Mouse (Mus musculus) MEL (cell line): ENCODE results near the gene Gpd2. TPM values are rescaled to one million over a fixed set of nuclear protein-coding genes. Genes with fewer than 3 reads are reported as not detected.

Experiments used
- DNase-seq: peaks from one replicate; pipeline ENCODE4 v3.0.0; 2011; ENCODE audit warnings: low read depth, low spot score
- H3K27ac ChIP-seq: 2 replicates; pipeline ENCODE4 v1.5.1; 2012; ENCODE audit warnings: low read depth, mild to moderate bottlenecking, control low read depth, low read length, moderate library complexity; ENCODE audit not compliant: control insufficient read depth
- H3K27me3 ChIP-seq, 2 experiments: fragments of 150-350 bp in 1 of 2; sonication (generic) in 1 of 2; 2 replicates each; pipeline ENCODE4 v1.6.1; 2012; ENCODE audit warnings: low read length in 2 of 2, mild to moderate bottlenecking in 2 of 2, improper control_type of control experiment in 1 of 2, moderate library complexity in 1 of 2; ENCODE audit not compliant: insufficient read depth in 2 of 2, control insufficient read depth in 1 of 2
- H3K36me3 ChIP-seq, 2 experiments: 2 replicates each; pipeline ENCODE4 v1.6.1; 2012 to 2014; ENCODE audit warnings: low read length in 2 of 2, improper control_type of control experiment in 1 of 2, inconsistent platforms in 1 of 2, mild to moderate bottlenecking in 1 of 2; ENCODE audit not compliant: insufficient read depth in 2 of 2, control insufficient read depth in 1 of 2
- H3K4me1 ChIP-seq, 2 experiments: fragments of 150-350 bp in 1 of 2; sonication (generic) in 1 of 2; 2 replicates each; pipeline ENCODE4 v1.6.1; 2012; ENCODE audit warnings: low read length in 2 of 2, improper control_type of control experiment in 1 of 2, mild to moderate bottlenecking in 1 of 2; ENCODE audit not compliant: insufficient read depth in 2 of 2, control insufficient read depth in 1 of 2
- H3K4me3 ChIP-seq, 2 experiments: fragments of 150-350 bp in 1 of 2; sonication (generic) in 1 of 2; 2 replicates each; pipeline ENCODE4 v1.5.1; 2012; ENCODE audit warnings: low read depth in 2 of 2, low read length in 2 of 2, mild to moderate bottlenecking in 2 of 2, moderate library complexity in 2 of 2, control low read depth in 1 of 2, improper control_type of control experiment in 1 of 2; ENCODE audit not compliant: control insufficient read depth in 1 of 2, insufficient read depth in 1 of 2
- H3K79me2 ChIP-seq: 2 replicates; pipeline ENCODE4 v1.6.1; 2012; ENCODE audit warnings: mild to moderate bottlenecking, low read length, moderate library complexity; ENCODE audit not compliant: control insufficient read depth, poor library complexity, insufficient read depth
- H3K9ac ChIP-seq: 2 replicates; pipeline ENCODE4 v1.6.1; 2012; ENCODE audit warnings: low read depth, mild to moderate bottlenecking, control low read depth, low read length, moderate library complexity; ENCODE audit not compliant: control insufficient read depth, poor library complexity, severe bottlenecking
- H3K9me3 ChIP-seq: fragments of 150-350 bp; sonication (generic); replicated peaks from 2 replicates; pipeline ENCODE4 v1.6.1; 2012; ENCODE audit warnings: mild to moderate bottlenecking, low read length, improper control_type of control experiment, moderate library complexity; ENCODE audit not compliant: insufficient read depth
- CHD1 ChIP-seq: IDR thresholded peaks from 2 replicates; pipeline ENCODE4 v1.6.1; 2012; ENCODE audit warnings: low read depth, mild to moderate bottlenecking, inconsistent platforms, low read length, improper control_type of control experiment
- CHD2 ChIP-seq: IDR thresholded peaks from 2 replicates; pipeline ENCODE4 v1.6.1; 2011; ENCODE audit warnings: low read length, improper control_type of control experiment
- CTCF ChIP-seq, 3 experiments: IDR thresholded peaks in 2 of 3; conservative IDR thresholded peaks in 1 of 3; 2 replicates each; pipeline ENCODE4 v1.5.1; 2011 to 2012; ENCODE audit warnings: low read length in 3 of 3, low read depth in 2 of 3, mild to moderate bottlenecking in 2 of 3, improper control_type of control experiment in 1 of 3, inconsistent platforms in 1 of 3, mixed read lengths in 1 of 3, moderate library complexity in 1 of 3; ENCODE audit not compliant: control insufficient read depth in 1 of 3, insufficient read depth in 1 of 3, poor library complexity in 1 of 3, severe bottlenecking in 1 of 3
- ETS1 ChIP-seq: IDR thresholded peaks from 2 replicates; pipeline ENCODE4 v1.6.1; 2012; ENCODE audit warnings: low read depth, mild to moderate bottlenecking, inconsistent platforms, low read length, improper control_type of control experiment, moderate library complexity
- GABPA ChIP-seq: IDR thresholded peaks from 2 replicates; pipeline ENCODE4 v1.6.1; 2012; ENCODE audit warnings: low read depth, mild to moderate bottlenecking, inconsistent platforms, low read length, improper control_type of control experiment, moderate library complexity
- GATA1 ChIP-seq: IDR thresholded peaks from 2 replicates; pipeline ENCODE4 v1.6.1; 2011; ENCODE audit warnings: low read depth, low read length, improper control_type of control experiment
- KAT2A ChIP-seq: conservative IDR thresholded peaks from 2 replicates; pipeline ENCODE4 v1.6.1; 2012; ENCODE audit warnings: low read depth, low read length, improper control_type of control experiment, inconsistent platforms
- MAFK ChIP-seq: IDR thresholded peaks from 2 replicates; pipeline ENCODE4 v1.6.1; 2011; ENCODE audit warnings: low read depth, mild to moderate bottlenecking, low read length, improper control_type of control experiment, borderline replicate concordance
- MAZ ChIP-seq: IDR thresholded peaks from 2 replicates; pipeline ENCODE4 v1.6.1; 2012; ENCODE audit warnings: low read depth, mild to moderate bottlenecking, inconsistent platforms, low read length, improper control_type of control experiment
- MXI1 ChIP-seq: IDR thresholded peaks from 2 replicates; pipeline ENCODE4 v1.6.1; 2011; ENCODE audit warnings: mild to moderate bottlenecking, low read depth, low read length, improper control_type of control experiment
- MYB ChIP-seq: IDR thresholded peaks from 2 replicates; pipeline ENCODE4 v1.6.1; 2011; ENCODE audit warnings: mild to moderate bottlenecking, low read depth, low read length, improper control_type of control experiment
- MYC ChIP-seq: IDR thresholded peaks from 2 replicates; pipeline ENCODE4 v1.6.1; 2011; ENCODE audit warnings: low read depth, mild to moderate bottlenecking, low read length, improper control_type of control experiment, moderate library complexity
- NELFE ChIP-seq: IDR thresholded peaks from 2 replicates; pipeline ENCODE4 v1.6.1; 2011; ENCODE audit warnings: low read depth, low read length, improper control_type of control experiment
- POLR2AphosphoS5 ChIP-seq: IDR thresholded peaks from 2 replicates; pipeline ENCODE4 v1.6.1; 2012; ENCODE audit warnings: low read depth, borderline replicate concordance, mild to moderate bottlenecking, inconsistent platforms, low read length, moderate library complexity, mixed read lengths
- RAD21 ChIP-seq: IDR thresholded peaks from 2 replicates; pipeline ENCODE4 v1.6.1; 2011; ENCODE audit warnings: mild to moderate bottlenecking, low read depth, low read length, improper control_type of control experiment
- RCOR1 ChIP-seq: IDR thresholded peaks from 2 replicates; pipeline ENCODE4 v1.6.1; 2012; ENCODE audit warnings: low read depth, mild to moderate bottlenecking, inconsistent platforms, low read length, improper control_type of control experiment
- SMC3 ChIP-seq: IDR thresholded peaks from 2 replicates; pipeline ENCODE4 v1.6.1; 2011; ENCODE audit warnings: low read depth, low read length, improper control_type of control experiment
- TCF12 ChIP-seq: IDR thresholded peaks from 2 replicates; pipeline ENCODE4 v1.6.1; 2014; ENCODE audit warnings: low read depth, mild to moderate bottlenecking, inconsistent platforms, low read length, improper control_type of control experiment, moderate library complexity
- UBTF ChIP-seq: IDR thresholded peaks from 2 replicates; pipeline ENCODE4 v1.6.1; 2012; ENCODE audit warnings: low read depth, mild to moderate bottlenecking, inconsistent platforms, low read length, improper control_type of control experiment, moderate library complexity, borderline replicate concordance; ENCODE audit not compliant: insufficient read depth
- USF1 ChIP-seq: IDR thresholded peaks from 2 replicates; pipeline ENCODE4 v1.6.1; 2014; ENCODE audit warnings: low read depth, mild to moderate bottlenecking, inconsistent platforms, low read length, improper control_type of control experiment, moderate library complexity
- USF2 ChIP-seq, 2 experiments: IDR thresholded peaks; 2 replicates each; pipeline ENCODE4 v1.6.1; 2011 to 2012; ENCODE audit warnings: improper control_type of control experiment in 2 of 2, low read length in 2 of 2, borderline replicate concordance in 1 of 2, inconsistent platforms in 1 of 2, low read depth in 1 of 2, mild to moderate bottlenecking in 1 of 2; ENCODE audit not compliant: insufficient read depth in 1 of 2
- ZC3H11A ChIP-seq: IDR thresholded peaks from 2 replicates; pipeline ENCODE4 v1.6.1; 2012; ENCODE audit warnings: low read depth, mild to moderate bottlenecking, inconsistent platforms, low read length, improper control_type of control experiment
- ZMIZ1 ChIP-seq: IDR thresholded peaks from 2 replicates; pipeline ENCODE4 v1.6.1; 2012; ENCODE audit warnings: low read depth, mild to moderate bottlenecking, inconsistent platforms, low read length, improper control_type of control experiment, moderate library complexity
- ZNF384 ChIP-seq: IDR thresholded peaks from 2 replicates; pipeline ENCODE4 v1.6.1; 2012; ENCODE audit warnings: low read depth, mild to moderate bottlenecking, inconsistent platforms, low read length, improper control_type of control experiment
- polyA plus RNA-seq, 2 experiments: library from polyadenylated mRNA; stranded (reverse) in 1 of 2; unstranded in 1 of 2; fragments of >175 nt in 1 of 2; fragments of >200 nt in 1 of 2; gene quantifications; 2 replicates each; pipeline versions ENCODE4 v1.2.1 to v1.2.4; 2012; ENCODE audit warnings: low replicate concordance in 2 of 2, low read depth in 1 of 2; ENCODE audit not compliant: insufficient read length in 2 of 2, insufficient read depth in 1 of 2, missing spikeins in 1 of 2
- total RNA-seq: library from RNA; depleted of rRNA; stranded (reverse); fragments of 300-350 nt; gene quantifications from 2 replicates; pipeline ENCODE4 v1.2.3, GENCODE M21; 2012

The Gpd2 gene
- total and polyA plus RNA-seq, 3 experiments = 16.9 to 72.8 (median 24.6) TPM

GRCm38 (mm10) chr2:57229647-57230240, 7.7 kb upstream of the Gpd2 start:
- Histone ChIP-seq H3K9me3 (no peaks in the 10 kb centered on the region), H3K4me1 (peaks cover 0 to 12% of the 10 kb centered on the region in 2 experiments; a peak in 2 of 4 replicates), H3K36me3 (peaks cover 0 to 8% of the 10 kb centered on the region in 2 experiments; a peak in 2 of 4 replicates), H3K79me2 (no peaks in the 10 kb centered on the region), H3K27ac (no peak overlapping the region), H3K4me3 (no peak overlapping the region), H3K9ac (no peak overlapping the region), H3K27me3 (no peaks in the 10 kb centered on the region)
- DNase-seq = no peak
- no peak for TF ChIP-seq MAFK
- no peak for TF ChIP-seq GATA1
- TF ChIP-seq UBTF = no peak
- no peak for TF ChIP-seq RAD21
- TF ChIP-seq CTCF (IDR thresholded peaks at IDR 0.05 in 2 of 3, conservative IDR thresholded peaks at IDR 0.05 in 1 of 3; ENCODE audit: control insufficient read depth in 1 of 3, insufficient read depth in 1 of 3, low read depth in 2 of 3, low read length in 3 of 3, poor library complexity in 1 of 3, severe bottlenecking in 1 of 3) = no peak
- no peak for TF ChIP-seq RCOR1
- TF ChIP-seq ZNF384 = no peak
- TF ChIP-seq MAZ = no peak
- TF ChIP-seq MYC = no peak
- no peak for TF ChIP-seq ZC3H11A

GRCm38 (mm10) chr2:57231432-57231831, 6.0 kb upstream of the Gpd2 start:
- Histone ChIP-seq H3K27me3 (no peaks in the 10 kb centered on the region), H3K4me1 (peaks cover 0 to 9% of the 10 kb centered on the region in 2 experiments; a peak in 3 of 4 replicates), H3K79me2 (no peaks in the 10 kb centered on the region), H3K9me3 (no peaks in the 10 kb centered on the region), H3K27ac (no peak overlapping the region), H3K36me3 (peaks cover 0 to 8% of the 10 kb centered on the region in 2 experiments; a peak in 2 of 4 replicates), H3K4me3 (no peak overlapping the region), H3K9ac (no peak overlapping the region)
- DNase-seq = no peak
- TF ChIP-seq ZC3H11A = no peak
- no peak for TF ChIP-seq MAZ
- no peak for TF ChIP-seq MYB
- no peak for TF ChIP-seq CTCF (IDR thresholded peaks at IDR 0.05 in 2 of 3, conservative IDR thresholded peaks at IDR 0.05 in 1 of 3; ENCODE audit: control insufficient read depth in 1 of 3, insufficient read depth in 1 of 3, low read depth in 2 of 3, low read length in 3 of 3, poor library complexity in 1 of 3, severe bottlenecking in 1 of 3)
- no peak for TF ChIP-seq KAT2A

- no peak for DNase-seq
- Histone ChIP-seq H3K79me2 (no peaks in the 10 kb centered on the region), H3K4me3 (no peak overlapping the region), H3K4me1 (peaks cover 0 to 8% of the 10 kb centered on the region in 2 experiments; a peak in 3 of 4 replicates), H3K27ac (no peak overlapping the region), H3K9me3 (no peaks in the 10 kb centered on the region), H3K36me3 (peaks cover 0 to 6% of the 10 kb centered on the region in 2 experiments; a peak in 2 of 4 replicates), H3K27me3 (no peaks in the 10 kb centered on the region), H3K9ac (no peak overlapping the region)
- TF ChIP-seq KAT2A (no peak), SMC3 (no peak), NELFE (no peak), TCF12 (no peak), CHD2 (no peak), USF2 (IDR thresholded peaks at IDR 0.05; ENCODE audit: borderline replicate concordance in 1 of 2, insufficient read depth in 1 of 2, low read depth in 1 of 2, low read length in 2 of 2) (no peak), ETS1 (no peak), ZMIZ1 (no peak), UBTF (no peak), GABPA (no peak), ZC3H11A (no peak), USF1 (no peak), RAD21 (no peak), CHD1 (no peak), POLR2AphosphoS5 (no peak), GATA1 (no peak), MXI1 (no peak)
Measured at GRCm38 (mm10) chr2:57232328-57232727, 5.1 kb upstream of the Gpd2 start.
